ENCODE assay signal across 18 mouse cellular contexts in genomic region chr10:107341151-107341550, GRCm38 (mm10).
DNase-seq lines count a peak whose midpoint lies in the region; ATAC-seq and TF ChIP-seq lines count a peak whose summit lies in the region.
"Had no signal": no experiment of that assay in that cellular context is flagged by ENCODE, and none has a peak within 500 bp of the region (broad histone marks: within the 10 kb centered on the region; RNA-seq: fewer than 3 reads in every experiment).

No protein-coding gene starts in this region.

- no peak for DNase-seq in forebrain, embryonic 11.5 days (ENCODE audit: low spot score)
- DNase-seq in Muller cell, postnatal 12 days (ENCODE audit: inconsistent ontology term), result peak; percentile 88
- peak; percentile 18 for DNase-seq in embryo, embryonic 11 days
- peak; percentile 39 for DNase-seq in hindbrain, postnatal 0 days (ENCODE audit: low spot score)
- DNase-seq in right cerebral cortex, adult 2 months (ENCODE audit: low spot score in 2 of 2), result no peak
- DNase-seq: adrenal gland, adult 2 months; cerebellum, adult 2 months; gastrocnemius, postnatal 14 days; kidney, postnatal 10 days; liver, embryonic 13.5 days; thymus, postnatal 14 days had no signal

- H3K27me3 ChIP-seq in forebrain, embryonic 13.5 days, result no peaks in the 10 kb centered on the region
- no peaks in the 10 kb centered on the region for H3K27me3 ChIP-seq in forebrain, embryonic 11.5 days (ENCODE audit: control insufficient read depth, insufficient read depth, low read length)
- no peaks in the 10 kb centered on the region for H3K27me3 ChIP-seq in hindbrain, postnatal 0 days (ENCODE audit: insufficient read depth, low read length)
- H3K27me3 ChIP-seq: embryonic facial prominence, embryonic 12.5 days; liver, embryonic 13.5 days; megakaryocyte, embryonic 14.5 days had no signal

- peak; percentile 70 for ATAC-seq in forebrain, embryonic 13.5 days
- no peak for ATAC-seq in forebrain, embryonic 11.5 days (replicated peaks; ENCODE audit: low FRiP score)
- ATAC-seq in hindbrain, postnatal 0 days, result peak; percentile 80
- no peak for ATAC-seq in inflammation-experienced regulatory T-cells, adult 6 months
- ATAC-seq: intestine, embryonic 16.5 days; lung, postnatal 0 days had no signal

- no peaks in the 10 kb centered on the region for H3K36me3 ChIP-seq in forebrain, embryonic 13.5 days (ENCODE audit: poor library complexity, severe bottlenecking)
- H3K36me3 ChIP-seq in forebrain, embryonic 11.5 days (ENCODE audit: control insufficient read depth, insufficient read depth, low read length), result no peaks in the 10 kb centered on the region
- no peaks in the 10 kb centered on the region for H3K36me3 ChIP-seq in hindbrain, postnatal 0 days (ENCODE audit: insufficient read depth, low read length)
- H3K36me3 ChIP-seq: embryonic facial prominence, embryonic 12.5 days; liver, embryonic 13.5 days had no signal

- peaks cover 5% of the 10 kb centered on the region; the same call in 1 of the 2 replicates for H3K4me1 ChIP-seq in forebrain, embryonic 13.5 days
- H3K4me1 ChIP-seq in forebrain, embryonic 11.5 days (replicated peaks; ENCODE audit: control insufficient read depth, insufficient read depth, low read length), result no peaks in the 10 kb centered on the region
- H3K4me1 ChIP-seq in hindbrain, postnatal 0 days (ENCODE audit: insufficient read depth, low read length), result no peaks in the 10 kb centered on the region
- H3K4me1 ChIP-seq: embryonic facial prominence, embryonic 12.5 days; liver, embryonic 13.5 days; megakaryocyte, embryonic 14.5 days had no signal

- no peak overlapping the region for H3K27ac ChIP-seq in forebrain, embryonic 13.5 days
- no peak overlapping the region for H3K27ac ChIP-seq in forebrain, embryonic 11.5 days (ENCODE audit: low read depth, low read length)
- no peak overlapping the region for H3K27ac ChIP-seq in hindbrain, postnatal 0 days
- H3K27ac ChIP-seq: embryonic facial prominence, embryonic 12.5 days; left cerebral cortex, adult 2 months; liver, embryonic 13.5 days had no signal

- H3K9ac ChIP-seq in forebrain, embryonic 13.5 days, result no peak overlapping the region
- no peak overlapping the region for H3K9ac ChIP-seq in forebrain, embryonic 11.5 days (ENCODE audit: low read length)
- no peak overlapping the region for H3K9ac ChIP-seq in hindbrain, postnatal 0 days (replicated peaks; ENCODE audit: low read length)
- H3K9ac ChIP-seq: embryonic facial prominence, embryonic 12.5 days; liver, embryonic 13.5 days had no signal

- H3K4me3 ChIP-seq in forebrain, embryonic 13.5 days, result no peak overlapping the region
- H3K4me3 ChIP-seq in forebrain, embryonic 11.5 days (ENCODE audit: low read depth, low read length), result no peak overlapping the region
- H3K4me3 ChIP-seq in hindbrain, postnatal 0 days (ENCODE audit: low read length), result no peak overlapping the region
- H3K4me3 ChIP-seq: embryonic facial prominence, embryonic 12.5 days; left cerebral cortex, adult 2 months; liver, embryonic 13.5 days; megakaryocyte, embryonic 14.5 days had no signal

- no peak for TF ChIP-seq CTCF in hindbrain, postnatal 0 days (IDR thresholded peaks at IDR 0.05; ENCODE audit: low read depth)

- H3K4me2 ChIP-seq in forebrain, embryonic 13.5 days, result no peak overlapping the region
- H3K4me2 ChIP-seq in forebrain, embryonic 11.5 days (ENCODE audit: low read depth, low read length, severe bottlenecking), result no peak overlapping the region
- H3K4me2 ChIP-seq in hindbrain, postnatal 0 days (ENCODE audit: low read depth, low read length), result no peak overlapping the region
- H3K4me2 ChIP-seq: embryonic facial prominence, embryonic 12.5 days; liver, embryonic 13.5 days had no signal

- H3K9me3 ChIP-seq in forebrain, embryonic 13.5 days (replicated peaks), result no peaks in the 10 kb centered on the region
- H3K9me3 ChIP-seq in forebrain, embryonic 11.5 days (ENCODE audit: control insufficient read depth, low read length), result no peaks in the 10 kb centered on the region
- no peaks in the 10 kb centered on the region for H3K9me3 ChIP-seq in hindbrain, postnatal 0 days (ENCODE audit: low read length)
- H3K9me3 ChIP-seq: embryonic facial prominence, embryonic 12.5 days; liver, embryonic 13.5 days had no signal

- WGBS in forebrain, embryonic 13.5 days, result 38% methylated on average over 4 of the region's 4 CpGs
- WGBS in forebrain, embryonic 11.5 days, result 60% methylated on average over 4 of the region's 4 CpGs
- WGBS in hindbrain, postnatal 0 days, result 52% methylated on average over 4 of the region's 4 CpGs

Comparison
In these comparisons a context has a peak if more than half of its experiments do, and no peak if none do; other contexts are left out.
1. ATAC-seq: peak in forebrain, embryonic 13.5 days (single experiment) and hindbrain, postnatal 0 days (single experiment); none in forebrain, embryonic 11.5 days (single experiment) and inflammation-experienced regulatory T-cells, adult 6 months (single experiment).
2. DNase-seq: peak in Muller cell, postnatal 12 days (single experiment), embryo, embryonic 11 days (single experiment) and hindbrain, postnatal 0 days (single experiment); none in forebrain, embryonic 11.5 days (single experiment) and right cerebral cortex, adult 2 months (0 of 2).